Mouse (Mus musculus) adrenal gland, adult 10 weeks (tissue): ENCODE results near the gene Rab29. TPM values are rescaled to one million over a fixed set of nuclear protein-coding genes. Genes with fewer than 3 reads are reported as not detected.

Source experiments
- polyA plus RNA-seq: library from polyadenylated mRNA; stranded (reverse); fragments of 350-450 nt; fragmentation: Illumina TruSeq; extraction: RNeasy Lipid Tissue Mini Kit (QIAGEN cat#74804); gene quantifications from one replicate; pipeline ENCODE4 v1.2.3, GENCODE M21; 2014; ENCODE audit warnings: low read depth, low replicate concordance

Rab29 gene
- polyA plus RNA-seq = 6.9 TPM

DNA sequence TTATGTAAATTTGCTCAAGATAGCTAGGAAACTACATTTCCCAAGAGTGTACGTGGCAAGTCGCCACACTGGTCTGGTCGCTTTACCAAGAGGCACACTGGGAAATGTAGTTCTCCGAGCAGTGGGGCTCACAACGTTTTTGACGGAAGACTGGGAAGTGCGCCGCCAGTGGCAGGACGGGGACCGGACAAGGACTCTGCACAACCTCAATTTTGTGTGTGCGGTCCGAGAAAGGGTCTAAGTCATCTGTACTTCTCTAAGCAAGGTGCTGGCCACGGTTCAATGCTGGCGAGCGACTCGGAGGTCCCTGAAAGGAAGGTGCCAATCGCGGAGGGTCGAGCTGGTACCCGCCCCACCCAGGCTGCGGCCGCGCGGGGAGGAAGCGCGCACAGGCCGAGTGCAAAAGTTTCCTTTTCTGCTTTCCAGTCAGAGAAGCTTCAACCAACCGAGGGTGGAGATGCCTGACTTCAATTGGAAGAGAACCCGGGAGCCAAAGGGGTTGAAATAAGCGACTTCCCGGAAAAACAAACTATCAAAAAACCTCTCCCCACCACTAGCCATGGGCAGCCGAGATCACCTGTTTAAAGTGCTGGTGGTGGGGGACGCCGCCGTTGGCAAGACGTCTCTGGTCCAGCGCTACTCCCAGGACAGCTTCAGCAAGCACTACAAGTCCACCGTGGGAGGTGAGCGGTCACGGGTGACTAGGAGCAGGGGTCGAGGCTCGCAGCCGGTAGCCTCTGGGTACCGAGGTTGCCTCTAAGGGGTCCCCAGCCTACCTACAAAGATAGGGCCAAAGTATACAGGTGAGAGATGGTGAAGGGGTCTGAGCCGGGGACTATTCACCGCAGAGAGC is at the start of gene Rab29:
Gene Rab29 (plus strand): TSS at position 132 of the 853 bp plus-strand sequence.

DNA sequence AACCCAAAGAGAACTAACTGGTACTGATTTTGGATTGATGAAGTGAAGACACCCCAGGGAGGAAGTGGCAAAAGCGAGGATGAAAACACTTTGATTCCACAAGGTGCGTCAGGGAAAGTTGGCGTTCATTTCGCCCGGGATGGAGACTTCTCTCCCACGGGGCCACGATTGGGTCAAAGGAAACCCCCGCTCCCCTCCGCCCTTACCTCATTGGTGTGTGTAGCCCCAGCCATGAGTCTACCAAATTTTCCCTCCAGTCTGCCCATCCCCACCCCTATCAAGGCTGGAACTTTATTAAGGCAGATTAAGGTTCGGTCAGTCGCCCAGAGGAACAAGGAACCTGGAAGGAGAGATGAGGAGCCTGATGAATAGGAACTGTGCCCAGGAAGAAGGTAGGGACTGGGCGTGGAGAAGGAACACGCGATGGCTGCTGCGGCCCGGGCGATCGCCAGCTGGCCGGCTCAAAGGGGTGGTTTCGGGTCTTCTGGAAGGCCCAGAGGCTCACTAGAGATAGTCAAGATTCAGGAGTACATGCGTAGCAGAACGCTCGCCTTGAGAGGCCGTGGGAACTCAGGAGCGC is 39.7 kb upstream of the Rab29 start, which contains the start of gene Slc41a1:
Gene Slc41a1 (plus strand): TSS at position 287 of the 580 bp plus-strand sequence.

GRCm38 (mm10) chr1:131910001-131910648 is 43.1 kb downstream of the Rab29 start, which contains the start of gene Nucks1:
TSS of gene Nucks1 (plus strand) at chr1:131910534.

Other genes with a start within 250 kb of the Rab29 start
- not detected for gene Ctse, start 228.9 kb upstream of the Rab29 start, polyA plus RNA-seq
- 3.1 TPM for gene Rab7b, start 178.5 kb upstream of the Rab29 start, polyA plus RNA-seq
- gene Slc26a9, start 123.2 kb upstream of the Rab29 start, polyA plus RNA-seq = not detected
- gene Pm20d1, start 69.8 kb upstream of the Rab29 start, polyA plus RNA-seq = 7.5 TPM
- gene Slc41a1, start 39.7 kb upstream of the Rab29 start, polyA plus RNA-seq = 22.7 TPM
- 173 TPM for gene Nucks1, start 43.3 kb downstream of the Rab29 start, polyA plus RNA-seq
- gene Slc45a3, start 95.7 kb downstream of the Rab29 start, polyA plus RNA-seq = 4.0 TPM
- gene Elk4, start 140.4 kb downstream of the Rab29 start, polyA plus RNA-seq = 32.1 TPM
- gene Mfsd4a, start 200.8 kb downstream of the Rab29 start, polyA plus RNA-seq = 115 TPM